Mouse (Mus musculus) erythroblast, embryonic 14.5 days (primary cell): ENCODE measurements at regions not wholly inside any gene's neighbourhood (a gene's known extent, or its start where the extent isn't known, plus 50 kb on each side); places are given as distances from the start of the nearest gene placed in this dataset.

ENCODE experiments used
- GATA1 ChIP-seq: IDR thresholded peaks from 2 replicates; pipeline ENCODE4 v1.6.1; 2012; ENCODE audit warnings: low read length, inconsistent platforms, mixed read lengths
- TAL1 ChIP-seq: IDR thresholded peaks from 3 replicates; pipeline ENCODE4 v1.6.1; 2012; ENCODE audit warnings: low read length, inconsistent platforms, mixed read lengths

- TF ChIP-seq GATA1 = no peak
- TF ChIP-seq TAL1 = no peak
Observed at GRCm38 (mm10) chr14:24769451-24769850, 282.5 kb downstream of the Rps24 start.
